Mouse (Mus musculus) ovary, postnatal 10 days (tissue): ENCODE results near the gene C330007P06Rik.

Experiments
- DNase-seq: peaks from one replicate; pipeline ENCODE4 v3.0.0; 2022; ENCODE audit warnings: low spot score

C330007P06Rik gene

GRCm38 (mm10) chrX:36837069-36837676, 36.7 kb downstream of the C330007P06Rik start:
- no peak for DNase-seq

- DNase-seq, result peak; percentile 60
Measured at GRCm38 (mm10) chrX:36833397-36834084, 40.4 kb downstream of the C330007P06Rik start.

GRCm38 (mm10) chrX:36831632-36832031, 42.3 kb downstream of the C330007P06Rik start:
- no peak for DNase-seq

GRCm38 (mm10) chrX:36830271-36830670, 43.6 kb downstream of the C330007P06Rik start:
- no peak for DNase-seq

- no peak for DNase-seq
Measured at GRCm38 (mm10) chrX:36826873-36827272, 47.0 kb downstream of the C330007P06Rik start.

GRCm38 (mm10) chrX:36825032-36825431, 48.9 kb downstream of the C330007P06Rik start:
- DNase-seq, result no peak

GRCm38 (mm10) chrX:36823932-36824711, 49.8 kb downstream of the C330007P06Rik start:
- DNase-seq, result no peak

- no peak for DNase-seq
Measured at GRCm38 (mm10) chrX:36820201-36820600, 53.7 kb downstream of the C330007P06Rik start.

GRCm38 (mm10) chrX:36819575-36819974, 54.3 kb downstream of the C330007P06Rik start:
- DNase-seq, result no peak

GRCm38 (mm10) chrX:36816953-36817441, 56.9 kb downstream of the C330007P06Rik start:
- no peak for DNase-seq

GRCm38 (mm10) chrX:36816368-36816899, 57.5 kb downstream of the C330007P06Rik start:
- no peak for DNase-seq

- DNase-seq, result no peak
Measured at GRCm38 (mm10) chrX:36815439-36815838, 58.5 kb downstream of the C330007P06Rik start.

GRCm38 (mm10) chrX:36815022-36815421, 58.9 kb downstream of the C330007P06Rik start:
- no peak for DNase-seq

GRCm38 (mm10) chrX:36814161-36814836, 59.6 kb downstream of the C330007P06Rik start:
- no peak for DNase-seq

- no peak for DNase-seq
Measured at GRCm38 (mm10) chrX:36811377-36811776, 62.5 kb downstream of the C330007P06Rik start.

- no peak for DNase-seq
Measured at GRCm38 (mm10) chrX:36808318-36808683, 65.6 kb downstream of the C330007P06Rik start.

- DNase-seq, result peak; percentile 62
Measured at GRCm38 (mm10) chrX:36807360-36808317, 66.3 kb downstream of the C330007P06Rik start.

GRCm38 (mm10) chrX:36805466-36806235, 68.3 kb downstream of the C330007P06Rik start:
- no peak for DNase-seq

GRCm38 (mm10) chrX:36804196-36804595, 69.7 kb downstream of the C330007P06Rik start:
- DNase-seq, result no peak

- no peak for DNase-seq
Measured at GRCm38 (mm10) chrX:36803189-36803588, 70.7 kb downstream of the C330007P06Rik start.
